ENCODE assay signal across 8 mouse cellular contexts in the genomic region with DNA sequence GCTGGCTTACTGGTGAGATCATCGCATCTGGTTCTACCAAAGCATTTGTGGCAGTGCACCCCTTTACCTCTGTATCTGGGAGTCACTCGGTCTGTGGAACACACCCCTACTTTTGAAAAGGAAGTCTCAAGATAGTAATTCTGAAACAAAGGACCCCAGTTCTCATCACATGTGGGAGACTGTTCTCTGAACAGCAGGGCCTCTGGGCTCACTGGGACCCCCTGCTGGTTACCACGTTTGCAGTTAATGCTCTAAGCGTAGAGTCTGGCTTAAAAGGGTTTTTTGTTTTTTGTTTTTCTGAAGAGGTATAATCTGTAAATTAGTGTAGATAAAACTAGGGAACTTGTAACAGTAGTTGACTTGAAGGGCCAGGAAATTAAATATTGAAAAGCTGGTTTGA. TPM values are rescaled to one million over a fixed set of nuclear protein-coding genes. Genes with fewer than 3 reads are reported as not detected.
DNase-seq lines count a peak whose midpoint lies in the region; ATAC-seq and TF ChIP-seq lines count a peak whose summit lies in the region.

No protein-coding gene starts in this region.

- no peak for DNase-seq in forebrain, embryonic 10.5 days (ENCODE audit: extremely low spot score, low spot score)
- DNase-seq in neural tube, embryonic 10.5 days (ENCODE audit: extremely low spot score, low spot score): peak; percentile 34
- DNase-seq in right cerebral cortex, postnatal 4 days: peak; percentile 37

- ATAC-seq in forebrain, embryonic 16.5 days: no peak
- no peak for ATAC-seq in neural tube, embryonic 15.5 days (ENCODE audit: low FRiP score)
- no peak for ATAC-seq in liver, embryonic 15.5 days (ENCODE audit: insufficient read depth)
- no peak for ATAC-seq in intestine, embryonic 15.5 days

- H3K4me2 ChIP-seq in forebrain, embryonic 16.5 days (ENCODE audit: low read length): no peak overlapping the region
- no peak overlapping the region for H3K4me2 ChIP-seq in neural tube, embryonic 15.5 days
- H3K4me2 ChIP-seq in liver, embryonic 15.5 days: no peak overlapping the region
- H3K4me2 ChIP-seq in intestine, embryonic 15.5 days (replicated peaks): no peak overlapping the region

- no peak for TF ChIP-seq POLR2A in embryonic fibroblast, embryonic 13.5 days (IDR thresholded peaks at IDR 0.05; ENCODE audit: low read depth, low read length)

- no peaks in the 10 kb centered on the region for H3K27me3 ChIP-seq in forebrain, embryonic 10.5 days (ENCODE audit: poor library complexity, severe bottlenecking)
- no peaks in the 10 kb centered on the region for H3K27me3 ChIP-seq in forebrain, embryonic 16.5 days (replicated peaks; ENCODE audit: control insufficient read depth, insufficient read depth, low read length)
- no peaks in the 10 kb centered on the region for H3K27me3 ChIP-seq in neural tube, embryonic 15.5 days (replicated peaks)
- H3K27me3 ChIP-seq in liver, embryonic 15.5 days: no peaks in the 10 kb centered on the region
- H3K27me3 ChIP-seq in intestine, embryonic 15.5 days (replicated peaks): no peaks in the 10 kb centered on the region

- 27% methylated on average over 4 of the region's 4 CpGs for WGBS in forebrain, embryonic 10.5 days
- 26% methylated on average over 4 of the region's 4 CpGs for WGBS in forebrain, embryonic 16.5 days
- WGBS in neural tube, embryonic 15.5 days: 30% methylated on average over 4 of the region's 4 CpGs
- WGBS in liver, embryonic 15.5 days (ENCODE audit: insufficient replicate concordance): 36% methylated on average over 4 of the region's 4 CpGs
- 56% methylated on average over 4 of the region's 4 CpGs for WGBS in intestine, embryonic 15.5 days

- H3K4me3 ChIP-seq in forebrain, embryonic 10.5 days: no peak overlapping the region
- H3K4me3 ChIP-seq in forebrain, embryonic 16.5 days (replicated peaks; ENCODE audit: low read length): no peak overlapping the region
- no peak overlapping the region for H3K4me3 ChIP-seq in neural tube, embryonic 15.5 days (replicated peaks)
- H3K4me3 ChIP-seq in embryonic fibroblast, embryonic 13.5 days (ENCODE audit: insufficient read depth, low read length): no peak overlapping the region
- no peak overlapping the region for H3K4me3 ChIP-seq in liver, embryonic 15.5 days (replicated peaks)
- no peak overlapping the region for H3K4me3 ChIP-seq in intestine, embryonic 15.5 days (replicated peaks)

- H3K9ac ChIP-seq in forebrain, embryonic 16.5 days (replicated peaks; ENCODE audit: low read depth, low read length): no peak overlapping the region
- no peak overlapping the region for H3K9ac ChIP-seq in neural tube, embryonic 15.5 days (replicated peaks)
- no peak overlapping the region for H3K9ac ChIP-seq in liver, embryonic 15.5 days
- no peak overlapping the region; the same call in 1 of the 2 replicates for H3K9ac ChIP-seq in intestine, embryonic 15.5 days

- H3K9me3 ChIP-seq in forebrain, embryonic 10.5 days: no peaks in the 10 kb centered on the region
- H3K9me3 ChIP-seq in forebrain, embryonic 16.5 days (ENCODE audit: control insufficient read depth, low read length): no peaks in the 10 kb centered on the region
- H3K9me3 ChIP-seq in neural tube, embryonic 15.5 days (replicated peaks): no peaks in the 10 kb centered on the region
- H3K9me3 ChIP-seq in liver, embryonic 15.5 days (replicated peaks): no peaks in the 10 kb centered on the region
- H3K9me3 ChIP-seq in intestine, embryonic 15.5 days: no peaks in the 10 kb centered on the region

- TF ChIP-seq CTCF in embryonic fibroblast, embryonic 13.5 days (IDR thresholded peaks at IDR 0.05; ENCODE audit: borderline replicate concordance, insufficient read depth, low read length): no peak

- no peaks in the 10 kb centered on the region for H3K36me3 ChIP-seq in forebrain, embryonic 10.5 days (replicated peaks)
- H3K36me3 ChIP-seq in forebrain, embryonic 16.5 days (ENCODE audit: control insufficient read depth, insufficient read depth): no peaks in the 10 kb centered on the region
- H3K36me3 ChIP-seq in neural tube, embryonic 15.5 days: no peaks in the 10 kb centered on the region
- no peaks in the 10 kb centered on the region for H3K36me3 ChIP-seq in liver, embryonic 15.5 days (replicated peaks)
- H3K36me3 ChIP-seq in intestine, embryonic 15.5 days: no peaks in the 10 kb centered on the region

- H3K27ac ChIP-seq in forebrain, embryonic 10.5 days: peak overlapping the region; percentile 52
- H3K27ac ChIP-seq in forebrain, embryonic 16.5 days (ENCODE audit: low read length): no peak overlapping the region
- H3K27ac ChIP-seq in neural tube, embryonic 15.5 days (replicated peaks): no peak overlapping the region
- peak overlapping the region; percentile 81 for H3K27ac ChIP-seq in embryonic fibroblast, embryonic 13.5 days (ENCODE audit: insufficient read depth, low read length)
- peak overlapping the region; percentile 79; the same call in 1 of the 2 replicates for H3K27ac ChIP-seq in liver, embryonic 15.5 days (replicated peaks)
- H3K27ac ChIP-seq in intestine, embryonic 15.5 days: no peak overlapping the region

- peaks cover 16% of the 10 kb centered on the region for H3K4me1 ChIP-seq in forebrain, embryonic 10.5 days
- no peaks in the 10 kb centered on the region for H3K4me1 ChIP-seq in forebrain, embryonic 16.5 days (replicated peaks; ENCODE audit: control insufficient read depth, insufficient read depth, low read length)
- no peaks in the 10 kb centered on the region for H3K4me1 ChIP-seq in neural tube, embryonic 15.5 days
- peaks cover 10% of the 10 kb centered on the region for H3K4me1 ChIP-seq in embryonic fibroblast, embryonic 13.5 days (ENCODE audit: control insufficient read depth, insufficient read depth, low read length)
- H3K4me1 ChIP-seq in liver, embryonic 15.5 days (replicated peaks): peaks cover 27% of the 10 kb centered on the region
- peaks cover 14% of the 10 kb centered on the region for H3K4me1 ChIP-seq in intestine, embryonic 15.5 days (replicated peaks)

RNA-seq across cellular contexts. Expression of gene Vcl, which starts 42.9 kb away (rescaled TPM):
- 28.4 and 30.7 TPM in 2 replicates for polyA plus RNA-seq in forebrain, embryonic 10.5 days (2016; fragmentation: Nextera tagmentation; extraction: Ambion mirVana)
- 11.4 and 13.0 TPM in 2 replicates for polyA plus RNA-seq in forebrain, embryonic 16.5 days (2015; fragmentation: Nextera tagmentation; extraction: Ambion mirVana)
- 17.5 and 23.3 TPM in 2 replicates for polyA plus RNA-seq in neural tube, embryonic 15.5 days (2015; fragmentation: Nextera tagmentation; extraction: Ambion mirVana)
- 494 and 636 TPM in 2 replicates for polyA plus RNA-seq in embryonic fibroblast, embryonic 13.5 days (2011; ENCODE audit: insufficient read length, low read depth, missing spikeins)
- polyA plus RNA-seq in liver, embryonic 15.5 days (2015; fragmentation: Nextera tagmentation; extraction: Ambion mirVana): 17.0 and 18.0 TPM in 2 replicates
- polyA plus RNA-seq in intestine, embryonic 15.5 days (2015; fragmentation: Nextera tagmentation; extraction: Ambion mirVana): 56.9 and 59.2 TPM in 2 replicates

RNA-seq across cellular contexts. Expression of gene Plau, which starts 49.8 kb away (rescaled TPM):
- 0.40 and 0.59 TPM in 2 replicates for polyA plus RNA-seq in forebrain, embryonic 10.5 days (2016; fragmentation: Nextera tagmentation; extraction: Ambion mirVana)
- 0.33 and 0.50 TPM in 2 replicates for polyA plus RNA-seq in forebrain, embryonic 16.5 days (2015; fragmentation: Nextera tagmentation; extraction: Ambion mirVana)
- 0.83 and 1.1 TPM in 2 replicates for polyA plus RNA-seq in neural tube, embryonic 15.5 days (2015; fragmentation: Nextera tagmentation; extraction: Ambion mirVana)
- 75.9 and 142 TPM in 2 replicates for polyA plus RNA-seq in embryonic fibroblast, embryonic 13.5 days (2011; ENCODE audit: insufficient read length, low read depth, missing spikeins)
- polyA plus RNA-seq in liver, embryonic 15.5 days (2015; fragmentation: Nextera tagmentation; extraction: Ambion mirVana): 0.54 and 0.76 TPM in 2 replicates
- polyA plus RNA-seq in intestine, embryonic 15.5 days (2015; fragmentation: Nextera tagmentation; extraction: Ambion mirVana): 2.5 and 2.9 TPM in 2 replicates

Comparison
In these comparisons a context has a peak if more than half of its experiments do, and no peak if none do; other contexts are left out.
1. H3K27ac ChIP-seq: peak in forebrain, embryonic 10.5 days (single experiment), embryonic fibroblast, embryonic 13.5 days (single experiment) and liver, embryonic 15.5 days (single experiment); none in forebrain, embryonic 16.5 days (single experiment), neural tube, embryonic 15.5 days (single experiment) and intestine, embryonic 15.5 days (single experiment).
2. RNA of gene Plau, which starts 49.8 kb away (polyA plus RNA-seq): 75.9 to 142 TPM in embryonic fibroblast, embryonic 13.5 days; 2.5 to 2.9 TPM in intestine, embryonic 15.5 days, 0.83 to 1.1 TPM in neural tube, embryonic 15.5 days, 0.54 to 0.76 TPM in liver, embryonic 15.5 days, 0.40 to 0.59 TPM in forebrain, embryonic 10.5 days and 0.33 to 0.50 TPM in forebrain, embryonic 16.5 days; every median in the first group is over 10 times any median in the second.